Mouse (Mus musculus): ENCODE measurements around the gene Sox2. TPM values are rescaled to one million over a fixed set of nuclear protein-coding genes. Genes with fewer than 3 reads are reported as not detected.
A peak's percentile ranks its signal among the peaks of the same experiment; 100 is the strongest.

Gene Sox2
- polyA plus RNA-seq, 1 experiment from 2014 or later: 19.2 TPM

DNA sequence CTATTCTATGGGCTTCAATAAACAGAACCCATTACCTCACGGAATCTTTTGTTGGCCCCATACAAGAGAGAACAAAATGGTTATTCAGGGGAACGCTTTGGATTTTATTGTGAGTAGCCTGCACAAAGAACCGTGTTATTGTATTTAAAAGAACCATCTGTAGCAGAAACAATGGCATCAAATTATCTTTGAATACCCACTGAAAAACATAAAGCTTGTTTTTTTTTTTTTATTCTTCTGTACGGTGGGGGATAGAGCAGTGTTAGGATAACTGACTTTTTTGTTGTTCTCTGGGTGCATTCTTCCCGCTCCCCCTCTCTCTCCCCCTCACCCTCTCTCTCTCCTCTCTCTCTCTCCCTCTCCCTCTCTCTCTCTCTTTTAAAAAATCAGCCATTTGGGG lies 12.3 kb upstream of the Sox2 start:
- peak overlapping the region; percentile 60 for H3K4me2 ChIP-seq
- peaks cover 58% of the 10 kb centered on the region for H3K27me3 ChIP-seq
- no peaks in the 10 kb centered on the region for H3K36me3 ChIP-seq
- H3K4me1 ChIP-seq (replicated peaks): peaks cover 37% of the 10 kb centered on the region
- peak overlapping the region; percentile 49 for H3K9ac ChIP-seq
- peak overlapping the region; percentile 74 for H3K27ac ChIP-seq
- 11% methylated on average over 5 of the region's 5 CpGs for WGBS
- H3K9me3 ChIP-seq: no peaks in the 10 kb centered on the region
- ATAC-seq (ENCODE audit: low FRiP score): no peak
- H3K4me3 ChIP-seq: peak overlapping the region; percentile 32

DNA sequence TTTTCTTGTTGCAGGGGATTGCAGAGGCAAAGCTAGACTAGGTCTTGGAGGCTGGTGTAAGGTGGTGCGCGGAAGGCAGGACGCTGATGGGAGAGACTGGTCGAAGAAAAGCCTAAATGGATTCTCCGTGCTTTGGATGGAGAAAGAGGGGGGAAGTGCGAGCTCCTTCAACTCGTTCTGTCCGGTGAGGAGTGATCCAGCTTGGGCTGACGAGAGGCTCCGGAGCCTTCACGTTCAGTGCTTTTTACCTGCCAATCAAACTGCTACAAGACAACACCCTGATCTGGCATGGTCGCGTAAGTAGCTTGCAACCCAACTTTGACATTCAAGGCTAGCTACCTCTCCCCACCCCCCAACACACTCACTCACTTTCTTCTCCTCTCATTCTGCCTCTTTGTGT lies 11.9 kb upstream of the Sox2 start:
- H3K4me2 ChIP-seq: peak overlapping the region; percentile 60
- peaks cover 62% of the 10 kb centered on the region for H3K27me3 ChIP-seq
- peaks cover 40% of the 10 kb centered on the region for H3K4me1 ChIP-seq (replicated peaks)
- H3K9ac ChIP-seq: peak overlapping the region; percentile 49
- H3K36me3 ChIP-seq: no peaks in the 10 kb centered on the region
- no peak for ATAC-seq (ENCODE audit: low FRiP score)
- H3K9me3 ChIP-seq: no peaks in the 10 kb centered on the region
- H3K27ac ChIP-seq: peak overlapping the region; percentile 74
- WGBS: under 1% methylated on average over 13 of the region's 13 CpGs
- peak overlapping the region; percentile 32 for H3K4me3 ChIP-seq

DNA sequence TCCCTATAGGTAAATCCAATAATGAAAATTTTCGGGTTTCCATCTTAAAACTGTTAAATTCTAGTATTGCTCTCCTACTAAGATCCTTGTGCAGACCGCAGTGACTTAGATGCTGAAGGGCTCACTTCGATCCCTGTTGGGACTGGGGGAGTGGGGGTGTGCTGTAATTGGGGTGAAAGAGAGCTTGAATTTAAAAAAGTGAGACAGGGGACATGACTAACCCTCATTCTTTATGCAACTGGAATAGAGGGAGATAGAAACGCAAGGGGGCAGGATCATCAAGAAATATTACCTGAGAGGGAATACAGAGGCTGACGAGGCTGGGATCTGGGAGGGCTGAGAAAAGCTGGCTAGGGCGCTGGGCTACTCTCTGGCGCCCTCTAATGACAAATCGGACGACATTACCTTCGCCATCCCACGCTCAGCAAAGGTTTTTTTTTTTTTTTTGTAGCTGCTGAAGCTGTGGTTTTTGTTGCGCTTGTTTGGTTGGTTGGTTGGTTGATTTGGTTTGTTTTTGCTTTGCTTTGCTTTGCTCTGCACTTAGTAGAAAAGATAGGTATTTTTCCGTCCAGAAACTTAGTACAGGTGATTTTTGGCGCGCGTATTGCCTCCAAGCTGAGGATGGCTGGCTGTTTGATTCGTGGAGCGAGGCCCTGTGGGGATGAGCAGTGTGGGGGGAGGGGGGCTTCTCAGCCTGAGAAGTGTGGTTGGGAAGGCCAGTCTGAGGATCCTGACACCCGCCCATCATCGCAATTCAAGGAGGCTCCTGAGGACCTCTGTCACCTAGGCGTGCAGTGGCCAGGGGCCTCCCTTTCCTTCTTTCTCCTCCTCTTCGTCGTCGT lies 11.0 kb upstream of the Sox2 start:
- peak overlapping the region; percentile 32 for H3K4me3 ChIP-seq
- peak; percentile 69 for ATAC-seq (ENCODE audit: low FRiP score)
- 5% methylated on average over 24 of the region's 24 CpGs for WGBS
- peaks cover 70% of the 10 kb centered on the region for H3K27me3 ChIP-seq
- peak overlapping the region; percentile 60 for H3K4me2 ChIP-seq
- H3K4me1 ChIP-seq (replicated peaks): peaks cover 47% of the 10 kb centered on the region
- no peaks in the 10 kb centered on the region for H3K9me3 ChIP-seq
- H3K9ac ChIP-seq: peak overlapping the region; percentile 53
- H3K36me3 ChIP-seq: no peaks in the 10 kb centered on the region
- H3K27ac ChIP-seq: peak overlapping the region; percentile 76

DNA sequence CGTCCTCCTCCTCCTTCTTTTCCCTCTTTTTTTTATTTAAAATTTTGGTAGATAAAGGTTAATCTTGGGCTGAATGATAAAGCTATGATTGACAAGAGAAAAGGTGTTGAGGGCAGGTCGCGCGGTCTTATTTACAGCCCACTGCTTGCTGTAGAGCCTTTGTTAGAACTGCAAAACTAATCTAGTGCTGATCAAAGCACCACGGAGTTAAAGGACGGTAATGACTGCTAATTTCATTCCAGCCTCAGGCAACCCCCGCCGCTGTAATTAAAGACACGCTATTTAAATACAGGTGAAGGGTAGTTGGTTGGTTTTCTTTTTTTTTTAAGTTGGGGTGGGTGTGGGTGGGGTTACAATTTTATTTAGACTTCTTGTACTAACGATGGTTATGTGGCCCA lies 10.3 kb upstream of the Sox2 start:
- WGBS: 4% methylated on average over 10 of the region's 10 CpGs

DNA sequence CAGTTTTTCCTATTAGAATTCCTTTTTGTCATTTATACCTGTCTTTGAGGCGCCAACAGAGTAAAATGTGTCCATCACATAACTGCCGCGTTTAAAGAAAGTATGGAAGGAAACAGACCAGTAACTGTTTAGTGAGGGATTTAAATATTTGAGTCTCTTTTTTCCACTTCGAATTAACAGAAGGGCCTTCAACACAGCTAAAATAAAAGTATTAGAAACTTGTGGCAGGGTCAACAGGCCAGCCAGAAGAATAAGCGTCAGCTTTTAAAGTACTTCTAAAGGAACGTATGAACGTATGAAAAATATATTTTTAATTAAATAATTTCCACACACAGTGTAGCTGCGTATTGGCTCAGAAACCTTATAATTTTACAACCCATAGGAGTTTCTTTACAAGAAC lies 9.9 kb upstream of the Sox2 start:
- H3K4me2 ChIP-seq: peak overlapping the region; percentile 60
- H3K36me3 ChIP-seq: no peaks in the 10 kb centered on the region
- peak overlapping the region; percentile 32 for H3K4me3 ChIP-seq
- no peaks in the 10 kb centered on the region for H3K9me3 ChIP-seq
- ATAC-seq (ENCODE audit: low FRiP score): no peak
- no peak overlapping the region for H3K9ac ChIP-seq
- H3K27me3 ChIP-seq: peaks cover 69% of the 10 kb centered on the region
- H3K27ac ChIP-seq: no peak overlapping the region
- WGBS: 12% methylated on average over 8 of the region's 8 CpGs
- H3K4me1 ChIP-seq (replicated peaks): peaks cover 47% of the 10 kb centered on the region

More for the DNA sequence above, 10.3 kb upstream of the Sox2 start:
- Histone ChIP-seq H3K4me2 (peak overlapping the region; percentile 60), H3K36me3 (no peaks in the 10 kb centered on the region), H3K27me3 (peaks cover 68% of the 10 kb centered on the region), H3K4me1 (replicated peaks) (peaks cover 47% of the 10 kb centered on the region), H3K27ac (peak overlapping the region; percentile 76), H3K9me3 (no peaks in the 10 kb centered on the region), H3K4me3 (peak overlapping the region; percentile 32), H3K9ac (peak overlapping the region; percentile 46; the same call in 1 of the 2 replicates)
- ATAC-seq (ENCODE audit: low FRiP score): no peak

DNA sequence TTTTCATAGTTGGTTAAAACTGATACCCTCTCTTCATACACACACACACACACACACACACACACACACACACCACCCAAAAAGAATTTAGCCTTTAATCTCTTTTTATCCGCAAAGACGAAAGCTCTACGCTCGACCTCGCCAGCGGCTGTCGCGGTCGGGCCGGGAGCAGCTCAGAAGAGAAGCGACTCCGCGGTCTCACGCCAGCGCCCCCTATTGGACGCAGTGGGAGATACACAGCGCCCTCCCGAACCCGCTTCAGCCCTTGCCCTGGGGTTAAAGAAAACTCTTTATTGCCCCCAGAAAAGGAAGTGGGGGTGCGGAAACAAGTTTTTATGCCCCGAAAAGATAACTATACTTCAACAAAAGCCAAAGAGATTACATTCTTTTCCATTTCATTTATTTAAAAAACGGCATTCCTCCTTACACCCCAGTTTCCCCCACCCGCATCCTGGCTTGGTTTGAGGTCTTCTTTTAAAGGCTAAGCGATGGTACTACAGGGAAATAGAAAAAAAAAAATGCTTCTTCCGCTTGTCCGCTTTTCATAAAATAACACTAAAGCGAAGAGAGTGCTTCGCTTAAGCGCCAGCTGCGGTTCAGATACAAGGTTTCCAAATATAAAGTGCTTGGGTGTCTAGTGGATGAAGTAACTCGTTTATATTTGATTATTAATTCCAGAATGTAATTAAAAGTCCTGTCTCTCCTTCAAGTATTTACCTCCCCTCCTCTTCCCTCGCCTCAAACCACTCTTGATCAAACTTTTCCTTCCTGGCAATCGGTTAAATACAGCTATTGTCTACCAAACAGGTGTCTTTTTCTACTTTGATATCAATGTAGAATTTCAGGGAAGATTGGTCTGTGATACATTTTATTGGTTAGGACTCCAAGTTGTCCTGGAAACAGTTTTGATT lies 9.3 kb upstream of the Sox2 start:
- no peaks in the 10 kb centered on the region for H3K36me3 ChIP-seq
- H3K9me3 ChIP-seq: no peaks in the 10 kb centered on the region
- H3K9ac ChIP-seq: peak overlapping the region; percentile 69; the same call in 1 of the 2 replicates
- ATAC-seq (ENCODE audit: low FRiP score): no peak
- WGBS: 9% methylated on average over 33 of the region's 33 CpGs
- peaks cover 47% of the 10 kb centered on the region for H3K4me1 ChIP-seq (replicated peaks)
- H3K4me3 ChIP-seq: peak overlapping the region; percentile 37
- peaks cover 74% of the 10 kb centered on the region for H3K27me3 ChIP-seq
- peak overlapping the region; percentile 84; the same call in 1 of the 2 replicates for H3K27ac ChIP-seq
- peak overlapping the region; percentile 60 for H3K4me2 ChIP-seq

DNA sequence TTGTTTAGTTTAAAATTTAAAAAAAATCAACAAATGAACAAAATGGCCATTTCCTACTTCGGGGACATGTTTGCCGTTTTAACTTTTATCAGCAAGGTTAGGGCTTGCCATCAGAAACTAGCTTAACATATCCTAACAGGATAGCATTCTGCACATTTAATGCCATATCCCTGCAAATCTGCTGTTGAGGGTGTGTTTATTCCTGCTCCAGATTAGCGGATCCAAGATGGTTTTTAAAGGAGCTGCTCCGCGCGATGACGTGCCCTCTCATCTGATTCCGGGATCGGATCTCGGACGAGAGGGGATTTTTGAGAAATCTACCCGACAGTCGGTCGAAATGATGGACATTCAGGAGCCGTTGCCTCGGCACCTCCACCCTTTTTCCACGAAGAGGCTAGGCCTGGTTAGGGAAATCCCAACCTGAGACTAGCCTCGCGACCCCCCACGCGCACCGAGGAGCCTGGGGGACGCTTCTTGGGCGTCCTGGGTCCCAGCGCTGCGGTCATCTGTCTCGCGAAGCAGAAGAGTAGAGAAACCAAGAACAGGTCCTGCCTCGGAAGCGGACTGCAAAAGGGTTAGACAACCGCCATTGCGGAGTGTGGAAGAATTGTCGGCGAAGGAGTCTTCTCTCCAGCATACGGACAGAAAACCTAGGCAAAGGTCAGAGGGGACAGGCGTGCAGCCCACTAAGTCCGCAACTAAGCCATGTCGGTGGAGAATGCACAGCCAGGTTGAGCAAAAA lies 8.3 kb upstream of the Sox2 start:
- Histone ChIP-seq H3K4me2 (peak overlapping the region; percentile 60), H3K4me1 (replicated peaks) (peaks cover 53% of the 10 kb centered on the region), H3K27me3 (peaks cover 75% of the 10 kb centered on the region), H3K9me3 (no peaks in the 10 kb centered on the region), H3K4me3 (peak overlapping the region; percentile 37), H3K36me3 (no peaks in the 10 kb centered on the region), H3K9ac (peak overlapping the region; percentile 69), H3K27ac (peak overlapping the region; percentile 84)
- no peak for ATAC-seq (ENCODE audit: low FRiP score)
- WGBS: 2% methylated on average over 38 of the region's 38 CpGs

DNA sequence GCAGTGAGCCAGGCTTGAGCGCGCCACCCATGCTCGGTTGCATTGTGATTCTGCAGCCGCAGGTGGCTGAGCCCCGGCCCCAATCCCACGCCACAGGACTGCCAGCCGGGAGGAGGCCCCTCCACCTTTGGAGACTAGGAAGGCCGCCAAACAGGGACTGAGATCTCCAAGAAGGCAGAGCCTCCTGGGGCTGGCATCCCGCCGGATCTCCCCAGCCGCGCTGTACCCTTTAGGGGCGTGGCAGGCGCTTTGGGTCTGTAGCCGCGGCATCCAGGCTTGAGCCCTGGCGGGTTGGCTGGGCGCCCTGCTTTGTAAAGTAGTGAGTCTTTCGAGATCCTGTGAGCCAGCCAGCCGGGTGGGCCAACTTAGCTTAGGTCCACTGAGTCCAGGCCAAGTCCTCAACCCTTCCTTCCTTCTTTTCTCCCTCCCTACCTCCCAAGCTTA lies 7.7 kb upstream of the Sox2 start:
- Histone ChIP-seq H3K4me3 (peak overlapping the region; percentile 37), H3K4me1 (replicated peaks) (peaks cover 47% of the 10 kb centered on the region), H3K4me2 (peak overlapping the region; percentile 60), H3K27me3 (peaks cover 69% of the 10 kb centered on the region), H3K36me3 (no peaks in the 10 kb centered on the region), H3K9me3 (no peaks in the 10 kb centered on the region), H3K27ac (peak overlapping the region; percentile 84), H3K9ac (peak overlapping the region; percentile 69)
- WGBS: under 1% methylated on average over 17 of the region's 20 CpGs
- peak; percentile 60 for ATAC-seq (ENCODE audit: low FRiP score)

DNA sequence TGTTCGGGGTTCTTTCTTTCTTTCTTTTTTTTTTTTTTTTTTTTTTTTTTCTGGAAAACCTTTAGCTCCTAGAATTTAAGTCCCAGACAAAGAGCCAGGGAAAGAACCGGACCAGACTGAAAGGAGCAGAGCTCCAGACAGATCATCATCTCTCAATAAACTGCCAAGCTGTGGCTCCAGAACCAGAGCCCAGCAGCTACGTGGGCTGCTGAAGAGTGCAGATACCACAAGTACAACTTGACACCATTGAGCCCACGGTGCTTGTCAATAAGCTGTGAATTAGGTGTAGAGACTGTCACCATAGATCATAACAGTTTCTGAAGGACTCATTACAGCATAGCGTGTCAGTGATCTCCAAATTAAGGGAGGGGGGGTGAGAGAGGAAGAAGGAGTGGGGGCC lies 7.1 kb upstream of the Sox2 start:
- peak overlapping the region; percentile 84 for H3K27ac ChIP-seq
- H3K4me3 ChIP-seq: no peak overlapping the region
- peaks cover 47% of the 10 kb centered on the region for H3K4me1 ChIP-seq (replicated peaks)
- 0 out of 2 replicates have a peak overlapping the region, but pooled peaks have one; percentile 69 for H3K9ac ChIP-seq
- 20% methylated on average over 5 of the region's 5 CpGs for WGBS
- no peak for ATAC-seq (ENCODE audit: low FRiP score)
- no peaks in the 10 kb centered on the region for H3K36me3 ChIP-seq
- H3K9me3 ChIP-seq: no peaks in the 10 kb centered on the region
- peaks cover 71% of the 10 kb centered on the region for H3K27me3 ChIP-seq
- H3K4me2 ChIP-seq: peak overlapping the region; percentile 60

DNA sequence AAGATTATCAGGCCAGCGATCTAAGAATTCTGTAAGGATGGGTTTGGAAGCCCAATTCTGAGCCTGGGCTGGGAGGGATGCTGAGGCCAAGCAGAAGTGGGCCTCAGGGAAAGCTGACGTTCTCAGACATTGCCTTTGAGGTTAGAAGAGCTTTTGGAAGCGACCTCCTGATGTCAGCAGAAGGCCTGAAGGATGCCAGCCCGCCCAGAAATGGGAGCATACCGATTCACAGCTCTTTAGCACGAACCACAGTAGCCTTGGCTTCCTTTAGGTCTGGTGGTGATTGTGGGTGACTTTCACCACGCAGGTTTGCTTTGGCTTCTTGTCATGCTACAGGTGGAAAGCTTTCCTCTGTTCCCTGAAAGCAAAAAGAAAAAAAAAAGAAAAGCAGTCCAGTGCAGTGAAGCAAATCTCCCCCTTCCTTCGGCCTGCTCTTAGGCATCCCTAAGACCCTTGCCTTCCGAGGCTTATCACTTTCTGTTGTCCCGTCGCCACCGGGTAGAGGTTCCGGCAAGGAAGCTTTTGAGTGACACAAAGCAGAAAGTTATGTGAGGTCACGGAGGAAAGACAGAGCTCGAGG lies 6.6 kb upstream of the Sox2 start:
- Histone ChIP-seq H3K27me3 (peaks cover 71% of the 10 kb centered on the region), H3K9ac (no peak overlapping the region; the same call in 1 of the 2 replicates), H3K4me3 (no peak overlapping the region), H3K9me3 (no peaks in the 10 kb centered on the region), H3K36me3 (no peaks in the 10 kb centered on the region), H3K27ac (peak overlapping the region; percentile 84), H3K4me2 (peak overlapping the region; percentile 60; the same call in 1 of the 2 replicates), H3K4me1 (replicated peaks) (peaks cover 45% of the 10 kb centered on the region)
- no peak for ATAC-seq (ENCODE audit: low FRiP score)
- WGBS: 19% methylated on average over 15 of the region's 15 CpGs

DNA sequence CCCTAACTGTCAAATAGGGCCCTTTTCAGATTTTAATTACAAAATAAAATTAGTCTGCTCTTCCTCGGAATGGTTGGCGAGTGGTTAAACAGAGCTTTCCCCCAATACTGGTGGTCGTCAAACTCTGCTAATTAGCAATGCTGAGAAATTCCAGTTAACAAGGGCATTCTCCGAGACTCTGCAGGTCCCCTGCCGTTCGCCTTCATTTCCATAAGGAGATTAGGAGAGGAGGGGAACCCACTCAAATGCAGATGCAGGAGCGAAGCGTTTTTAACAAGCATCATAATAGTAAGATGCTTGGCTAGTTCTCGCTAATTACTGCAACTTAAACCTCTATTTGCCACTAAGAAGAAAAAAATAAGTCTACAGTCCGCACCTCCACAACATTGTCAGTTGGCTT lies 4.0 kb upstream of the Sox2 start:
- Histone ChIP-seq H3K27ac (no peak overlapping the region), H3K4me1 (replicated peaks) (peaks cover 60% of the 10 kb centered on the region), H3K36me3 (no peaks in the 10 kb centered on the region), H3K27me3 (peaks cover 73% of the 10 kb centered on the region), H3K9ac (no peak overlapping the region), H3K9me3 (no peaks in the 10 kb centered on the region), H3K4me3 (no peak overlapping the region), H3K4me2 (peak overlapping the region; percentile 3; the same call in 1 of the 2 replicates)
- WGBS: 3% methylated on average over 10 of the region's 10 CpGs
- no peak for ATAC-seq (ENCODE audit: low FRiP score)
